Mouse (Mus musculus): ENCODE results near the gene Oxa1l. TPM values are rescaled to one million over a fixed set of nuclear protein-coding genes. Genes with fewer than 3 reads are reported as not detected.

Oxa1l gene
- polyA plus RNA-seq, 1 experiment from 2014 or later: 47.7 TPM

- H3K27ac ChIP-seq: no peak overlapping the region
- 78% methylated on average over 7 of the region's 7 CpGs for WGBS
- no peak for ATAC-seq (ENCODE audit: low FRiP score)
- no peak overlapping the region for H3K4me2 ChIP-seq
- H3K9me3 ChIP-seq: no peaks in the 10 kb centered on the region
- no peak overlapping the region for H3K4me3 ChIP-seq
- no peaks in the 10 kb centered on the region for H3K27me3 ChIP-seq
- no peaks in the 10 kb centered on the region for H3K36me3 ChIP-seq
- H3K4me1 ChIP-seq (replicated peaks): no peaks in the 10 kb centered on the region
- no peak overlapping the region for H3K9ac ChIP-seq
Measured at GRCm38 (mm10) chr14:54398528-54398916, 37.9 kb downstream of the Oxa1l start.

- Histone ChIP-seq H3K4me2 (no peak overlapping the region), H3K9me3 (no peaks in the 10 kb centered on the region), H3K9ac (no peak overlapping the region), H3K27me3 (no peaks in the 10 kb centered on the region), H3K36me3 (no peaks in the 10 kb centered on the region), H3K4me1 (replicated peaks) (no peaks in the 10 kb centered on the region), H3K27ac (no peak overlapping the region), H3K4me3 (no peak overlapping the region)
- WGBS: 60% methylated on average over 8 of the region's 8 CpGs
- ATAC-seq (ENCODE audit: low FRiP score): no peak
Measured at GRCm38 (mm10) chr14:54398921-54399382, 38.3 kb downstream of the Oxa1l start.

- WGBS: 89% methylated on average over 3 of the region's 3 CpGs
- no peak for ATAC-seq (ENCODE audit: low FRiP score)
- Histone ChIP-seq H3K9me3 (no peaks in the 10 kb centered on the region), H3K4me2 (no peak overlapping the region), H3K4me3 (no peak overlapping the region), H3K27ac (no peak overlapping the region), H3K27me3 (no peaks in the 10 kb centered on the region), H3K36me3 (no peaks in the 10 kb centered on the region), H3K4me1 (replicated peaks) (no peaks in the 10 kb centered on the region), H3K9ac (no peak overlapping the region)
Measured at GRCm38 (mm10) chr14:54401723-54402122, 41.1 kb downstream of the Oxa1l start.

GRCm38 (mm10) chr14:54408336-54409056 is 47.9 kb downstream of the Oxa1l start:
- no peak overlapping the region for H3K27ac ChIP-seq
- H3K4me2 ChIP-seq: 0 out of 2 replicates have a peak overlapping the region, but pooled peaks have one; percentile 6
- H3K27me3 ChIP-seq: peaks cover 10% of the 10 kb centered on the region
- H3K4me3 ChIP-seq: no peak overlapping the region
- H3K36me3 ChIP-seq: no peaks in the 10 kb centered on the region
- H3K9me3 ChIP-seq: no peaks in the 10 kb centered on the region
- no peak overlapping the region for H3K9ac ChIP-seq
- WGBS: 82% methylated on average over 25 of the region's 25 CpGs
- ATAC-seq (ENCODE audit: low FRiP score): no peak
- 0 out of 2 replicates have a peak, but pooled peaks cover 8% of the 10 kb centered on the region for H3K4me1 ChIP-seq (replicated peaks)

GRCm38 (mm10) chr14:54409057-54409645 is 48.5 kb downstream of the Oxa1l start:
- Histone ChIP-seq H3K9ac (no peak overlapping the region), H3K36me3 (no peaks in the 10 kb centered on the region), H3K9me3 (no peaks in the 10 kb centered on the region), H3K27ac (no peak overlapping the region), H3K4me3 (no peak overlapping the region), H3K4me1 (replicated peaks) (peaks cover 14% of the 10 kb centered on the region; the same call in 1 of the 2 replicates), H3K27me3 (peaks cover 16% of the 10 kb centered on the region), H3K4me2 (no peak overlapping the region)
- ATAC-seq (ENCODE audit: low FRiP score): no peak
- WGBS: 78% methylated on average over 7 of the region's 7 CpGs

- no peak overlapping the region for H3K9ac ChIP-seq
- H3K9me3 ChIP-seq: no peaks in the 10 kb centered on the region
- no peak for ATAC-seq (ENCODE audit: low FRiP score)
- H3K36me3 ChIP-seq: no peaks in the 10 kb centered on the region
- peaks cover 26% of the 10 kb centered on the region for H3K27me3 ChIP-seq
- no peak overlapping the region for H3K4me3 ChIP-seq
- H3K4me2 ChIP-seq: peak overlapping the region; percentile 21; the same call in 1 of the 2 replicates
- H3K4me1 ChIP-seq (replicated peaks): peaks cover 16% of the 10 kb centered on the region; the same call in 1 of the 2 replicates
- 43% methylated on average over 17 of the region's 17 CpGs for WGBS
- H3K27ac ChIP-seq: peak overlapping the region; percentile 61; the same call in 1 of the 2 replicates
Measured at GRCm38 (mm10) chr14:54409980-54410810, 49.6 kb downstream of the Oxa1l start.

- no peak for ATAC-seq (ENCODE audit: low FRiP score)
- Histone ChIP-seq H3K36me3 (no peaks in the 10 kb centered on the region), H3K4me2 (no peak overlapping the region), H3K9ac (no peak overlapping the region), H3K27me3 (peaks cover 41% of the 10 kb centered on the region), H3K4me3 (no peak overlapping the region), H3K4me1 (replicated peaks) (peaks cover 21% of the 10 kb centered on the region; the same call in 1 of the 2 replicates), H3K27ac (no peak overlapping the region), H3K9me3 (no peaks in the 10 kb centered on the region)
- 38% methylated on average over 9 of the region's 9 CpGs for WGBS
Measured at GRCm38 (mm10) chr14:54412000-54412576, 51.5 kb downstream of the Oxa1l start.

- peak overlapping the region; percentile 6; the same call in 1 of the 2 replicates for H3K4me2 ChIP-seq
- H3K9ac ChIP-seq: no peak overlapping the region
- H3K9me3 ChIP-seq: no peaks in the 10 kb centered on the region
- no peak overlapping the region for H3K4me3 ChIP-seq
- H3K27ac ChIP-seq: 0 out of 2 replicates have a peak overlapping the region, but pooled peaks have one; percentile 25
- ATAC-seq (ENCODE audit: low FRiP score): no peak
- WGBS: 32% methylated on average over 2 of the region's 2 CpGs
- no peaks in the 10 kb centered on the region for H3K36me3 ChIP-seq
- peaks cover 21% of the 10 kb centered on the region for H3K4me1 ChIP-seq (replicated peaks)
- peaks cover 47% of the 10 kb centered on the region for H3K27me3 ChIP-seq
Measured at GRCm38 (mm10) chr14:54412629-54413170, 52.1 kb downstream of the Oxa1l start.

- peaks cover 21% of the 10 kb centered on the region for H3K4me1 ChIP-seq (replicated peaks)
- 0 out of 2 replicates have a peak overlapping the region, but pooled peaks have one; percentile 4 for H3K4me2 ChIP-seq
- H3K9me3 ChIP-seq: no peaks in the 10 kb centered on the region
- ATAC-seq (ENCODE audit: low FRiP score): no peak
- no peak overlapping the region for H3K27ac ChIP-seq
- H3K4me3 ChIP-seq: no peak overlapping the region
- 10% methylated on average over 18 of the region's 18 CpGs for WGBS
- H3K9ac ChIP-seq: no peak overlapping the region
- H3K27me3 ChIP-seq: peaks cover 50% of the 10 kb centered on the region
- H3K36me3 ChIP-seq: no peaks in the 10 kb centered on the region
Measured at GRCm38 (mm10) chr14:54413877-54414700, 53.5 kb downstream of the Oxa1l start.

- no peak overlapping the region for H3K4me3 ChIP-seq
- no peaks in the 10 kb centered on the region for H3K9me3 ChIP-seq
- H3K27me3 ChIP-seq: peaks cover 50% of the 10 kb centered on the region
- ATAC-seq (ENCODE audit: low FRiP score): no peak
- 11% methylated on average over 13 of the region's 13 CpGs for WGBS
- H3K4me2 ChIP-seq: no peak overlapping the region
- peaks cover 14% of the 10 kb centered on the region for H3K4me1 ChIP-seq (replicated peaks)
- no peak overlapping the region for H3K27ac ChIP-seq
- H3K9ac ChIP-seq: no peak overlapping the region
- H3K36me3 ChIP-seq: no peaks in the 10 kb centered on the region
Measured at GRCm38 (mm10) chr14:54415241-54416020, 54.8 kb downstream of the Oxa1l start.

All from hindbrain, embryonic 13.5 days (tissue).